Comparison of ENCODE assay signal across 12 mouse cellular contexts in the genomic region with DNA sequence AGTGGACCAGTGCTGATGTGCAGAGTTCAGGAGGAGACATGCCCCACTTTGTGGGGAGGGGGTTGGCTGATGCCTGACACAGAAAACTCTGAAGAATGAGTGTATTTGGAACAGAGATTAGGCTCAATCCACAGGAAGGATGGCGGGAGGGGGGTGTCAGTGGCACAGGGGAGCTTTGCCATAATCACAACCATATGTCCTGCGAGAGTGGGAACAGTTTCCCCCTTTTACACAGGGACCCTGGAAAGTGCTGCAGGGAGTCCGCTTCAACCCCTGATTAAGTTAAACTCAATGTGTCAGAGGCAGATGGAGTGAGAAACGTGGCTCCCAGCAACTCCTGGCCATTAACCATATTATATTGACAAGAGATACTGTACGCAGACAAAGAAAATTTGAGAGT.
"Had no signal": no experiment of that assay in that cellular context is flagged by ENCODE, and none has a peak within 500 bp of the region (broad histone marks: within the 10 kb centered on the region; RNA-seq: fewer than 3 reads in every experiment).

No protein-coding gene starts in this region.

- ATAC-seq: liver, postnatal 0 days had no signal

- DNase-seq: kidney, postnatal 10 days; kidney, postnatal 4 days; liver; liver, embryonic 13.5 days; liver, postnatal 0 days; lung, postnatal 14 days; right cerebral cortex, postnatal 14 days; thymus, postnatal 36 days had no signal

- H3K4me2 ChIP-seq: liver, embryonic 13.5 days; lung, embryonic 15.5 days; midbrain, embryonic 12.5 days; stomach, embryonic 15.5 days had no signal

- H3K4me1 ChIP-seq: liver, embryonic 13.5 days; lung, embryonic 15.5 days; stomach, embryonic 15.5 days had no signal

- H3K9ac ChIP-seq: liver, embryonic 13.5 days; liver, postnatal 0 days; lung, embryonic 15.5 days; midbrain, embryonic 12.5 days; stomach, embryonic 15.5 days had no signal

- H3K4me3 ChIP-seq: left cerebral cortex, adult 2 months; liver, embryonic 13.5 days; lung, embryonic 15.5 days; midbrain, embryonic 12.5 days; stomach, embryonic 15.5 days had no signal

- H3K27ac ChIP-seq: left cerebral cortex, adult 2 months; liver, embryonic 13.5 days; lung, embryonic 15.5 days; midbrain, embryonic 12.5 days; stomach, embryonic 15.5 days had no signal

- H3K27me3 ChIP-seq: liver, embryonic 13.5 days; lung, embryonic 15.5 days; midbrain, embryonic 12.5 days; stomach, embryonic 15.5 days had no signal

- H3K36me3 ChIP-seq: liver, embryonic 13.5 days; lung, embryonic 15.5 days; midbrain, embryonic 12.5 days; stomach, embryonic 15.5 days had no signal

- H3K9me3 ChIP-seq: liver, embryonic 13.5 days; lung, embryonic 15.5 days; midbrain, embryonic 12.5 days; stomach, embryonic 15.5 days had no signal
